Mouse (Mus musculus) midbrain, embryonic 11.5 days (tissue): ENCODE measurements at regions not wholly inside any gene's neighbourhood (a gene's known extent, or its start where the extent isn't known, plus 50 kb on each side); places are given as distances from the start of the nearest gene placed in this dataset.

Experiments used
- ATAC-seq: fragments of 200-750 bp; cut with Nextera tagmentation; 2 replicates; pipeline ENCODE4 v1.8.0; 2017; ENCODE audit warnings: moderate TSS enrichment, moderate library complexity; ENCODE audit not compliant: low FRiP score
- DNase-seq: peaks from one replicate; pipeline ENCODE4 v3.0.0; 2015; ENCODE audit warnings: low spot score; ENCODE audit errors: missing footprints
- H3K27ac ChIP-seq: fragments of 300-500 bp; sonication (generic); 2 replicates; pipeline ENCODE4 v1.5.1; 2014; ENCODE audit warnings: low read depth, low read length
- H3K27me3 ChIP-seq: fragments of 300-500 bp; sonication (generic); 2 replicates; pipeline ENCODE4 v1.6.1; 2014; ENCODE audit warnings: mild to moderate bottlenecking, low read length, moderate library complexity, mixed read lengths; ENCODE audit not compliant: control insufficient read depth, insufficient read depth
- H3K36me3 ChIP-seq: fragments of 300-500 bp; sonication (generic); 2 replicates; pipeline ENCODE4 v1.6.1; 2014; ENCODE audit warnings: mild to moderate bottlenecking, low read length, moderate library complexity, mixed read lengths; ENCODE audit not compliant: control insufficient read depth, insufficient read depth
- H3K4me1 ChIP-seq: fragments of 300-500 bp; sonication (generic); 2 replicates; pipeline ENCODE4 v1.6.1; 2014; ENCODE audit warnings: low read length; ENCODE audit not compliant: control insufficient read depth, insufficient read depth
- H3K4me2 ChIP-seq: fragments of 300-500 bp; sonication (generic); 2 replicates; pipeline ENCODE4 v1.6.1; 2014; ENCODE audit warnings: mild to moderate bottlenecking, moderate library complexity
- H3K4me3 ChIP-seq: fragments of 300-500 bp; sonication (generic); 2 replicates; pipeline ENCODE4 v1.5.1; 2014; ENCODE audit warnings: low read depth, low read length
- H3K9ac ChIP-seq: fragments of 300-500 bp; sonication (generic); 2 replicates; pipeline ENCODE4 v1.6.1; 2014; ENCODE audit warnings: low read length
- H3K9me3 ChIP-seq: fragments of 300-500 bp; sonication (generic); 2 replicates; pipeline ENCODE4 v1.6.1; 2016; ENCODE audit warnings: low read length; ENCODE audit not compliant: control insufficient read depth
- WGBS: fragments of 180-500 bp; shearing (Covaris S2); extraction: QIAGEN DNeasy Blood & Tissue Kit; methylation state at CpG from one replicate; pipeline ENCODE4 v1.1.7; 2014; 5-methylcytosine and 5-hydroxymethylcytosine counted together

DNA sequence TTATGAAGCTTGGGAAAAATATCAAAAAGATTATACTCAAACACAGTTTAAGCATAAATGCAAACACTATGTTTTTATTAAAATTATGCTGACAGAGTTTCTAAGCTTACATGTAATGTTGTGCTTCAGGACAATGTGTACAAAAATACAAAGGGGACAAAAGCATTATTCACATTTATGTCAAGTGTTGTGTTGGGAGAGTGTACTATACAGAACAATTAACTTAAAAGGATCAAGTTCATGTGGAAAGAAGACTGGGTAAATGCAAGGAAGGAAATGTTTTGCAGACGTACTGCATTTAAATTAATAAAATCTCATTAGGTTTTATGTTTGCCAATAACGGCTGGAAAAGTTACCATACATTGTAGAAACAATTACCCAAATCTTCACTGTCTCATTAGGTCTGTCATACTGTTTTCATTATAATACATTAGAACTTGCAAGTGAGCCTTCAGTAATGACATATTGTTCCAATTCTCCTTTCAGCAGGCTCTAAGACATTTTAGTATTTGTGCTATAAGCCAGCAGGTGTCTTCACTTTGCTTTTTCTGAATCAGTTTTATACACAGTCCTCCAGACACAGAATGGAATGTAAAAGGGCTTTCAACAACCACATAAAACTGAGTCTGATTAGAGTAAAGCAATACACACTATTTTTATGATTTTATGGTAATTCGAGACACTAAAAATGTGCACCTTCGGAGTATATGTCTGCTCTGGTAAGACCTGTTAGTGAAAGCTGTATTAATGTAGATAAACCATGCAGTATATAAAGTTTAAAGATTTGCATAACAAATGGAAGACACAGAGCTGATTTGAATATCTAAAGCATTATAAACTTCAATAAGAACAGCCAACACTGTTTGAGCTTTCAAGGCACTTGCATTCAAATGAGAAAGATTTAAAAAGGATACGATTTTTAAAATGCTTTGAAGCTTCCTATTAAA lies 567.7 kb upstream of the Klhl1 start:
- no peak overlapping the region for H3K4me2 ChIP-seq
- H3K36me3 ChIP-seq, result no peaks in the 10 kb centered on the region
- peak; percentile 60 for ATAC-seq
- no peaks in the 10 kb centered on the region for H3K27me3 ChIP-seq
- no peaks in the 10 kb centered on the region for H3K9me3 ChIP-seq
- no peak overlapping the region for H3K27ac ChIP-seq
- no peak for DNase-seq
- H3K4me1 ChIP-seq, result peaks cover 2% of the 10 kb centered on the region; the same call in 1 of the 2 replicates
- 47% methylated on average over 5 of the region's 5 CpGs for WGBS
- no peak overlapping the region for H3K9ac ChIP-seq
- no peak overlapping the region for H3K4me3 ChIP-seq

- Histone ChIP-seq H3K4me2 (no peak overlapping the region), H3K9me3 (no peaks in the 10 kb centered on the region), H3K4me3 (no peak overlapping the region), H3K4me1 (no peaks in the 10 kb centered on the region), H3K27me3 (no peaks in the 10 kb centered on the region), H3K9ac (no peak overlapping the region), H3K27ac (no peak overlapping the region), H3K36me3 (no peaks in the 10 kb centered on the region)
- DNase-seq (no peak), ATAC-seq (no peak)
- WGBS, result 81% methylated on average over 3 of the region's 3 CpGs
Observed at GRCm38 (mm10) chr14:97074808-97075207, 555.9 kb upstream of the Klhl1 start.

GRCm38 (mm10) chr14:97068770-97069169 lies 549.9 kb upstream of the Klhl1 start:
- no peak overlapping the region for H3K27ac ChIP-seq
- H3K4me2 ChIP-seq, result no peak overlapping the region
- H3K36me3 ChIP-seq, result no peaks in the 10 kb centered on the region
- DNase-seq (no peak), ATAC-seq (no peak)
- 51% methylated on average over 3 of the region's 3 CpGs for WGBS
- H3K27me3 ChIP-seq, result no peaks in the 10 kb centered on the region
- H3K9me3 ChIP-seq, result no peaks in the 10 kb centered on the region
- no peak overlapping the region for H3K9ac ChIP-seq
- H3K4me1 ChIP-seq, result no peaks in the 10 kb centered on the region
- H3K4me3 ChIP-seq, result no peak overlapping the region

- ATAC-seq (no peak), DNase-seq (no peak)
- no peaks in the 10 kb centered on the region for H3K4me1 ChIP-seq
- no peaks in the 10 kb centered on the region for H3K27me3 ChIP-seq
- no peak overlapping the region for H3K4me3 ChIP-seq
- no peak overlapping the region for H3K4me2 ChIP-seq
- H3K27ac ChIP-seq, result no peak overlapping the region
- no peaks in the 10 kb centered on the region for H3K9me3 ChIP-seq
- no peaks in the 10 kb centered on the region for H3K36me3 ChIP-seq
- H3K9ac ChIP-seq, result no peak overlapping the region
- WGBS, result 82% methylated on average over 5 of the region's 5 CpGs
Observed at GRCm38 (mm10) chr14:97068313-97068712, 549.4 kb upstream of the Klhl1 start.

GRCm38 (mm10) chr14:97045321-97045720 lies 526.4 kb upstream of the Klhl1 start:
- peak; percentile 50; the same call in 1 of the 2 replicates for ATAC-seq
- Histone ChIP-seq H3K4me1 (no peaks in the 10 kb centered on the region), H3K27ac (no peak overlapping the region), H3K4me3 (no peak overlapping the region), H3K9me3 (no peaks in the 10 kb centered on the region), H3K36me3 (no peaks in the 10 kb centered on the region), H3K4me2 (no peak overlapping the region), H3K9ac (no peak overlapping the region), H3K27me3 (no peaks in the 10 kb centered on the region)
- DNase-seq, result no peak

- 88% methylated on average over 3 of the region's 3 CpGs for WGBS
- no peak overlapping the region for H3K9ac ChIP-seq
- H3K4me2 ChIP-seq, result no peak overlapping the region
Observed at GRCm38 (mm10) chr14:97039850-97040249, 520.9 kb upstream of the Klhl1 start.

DNA sequence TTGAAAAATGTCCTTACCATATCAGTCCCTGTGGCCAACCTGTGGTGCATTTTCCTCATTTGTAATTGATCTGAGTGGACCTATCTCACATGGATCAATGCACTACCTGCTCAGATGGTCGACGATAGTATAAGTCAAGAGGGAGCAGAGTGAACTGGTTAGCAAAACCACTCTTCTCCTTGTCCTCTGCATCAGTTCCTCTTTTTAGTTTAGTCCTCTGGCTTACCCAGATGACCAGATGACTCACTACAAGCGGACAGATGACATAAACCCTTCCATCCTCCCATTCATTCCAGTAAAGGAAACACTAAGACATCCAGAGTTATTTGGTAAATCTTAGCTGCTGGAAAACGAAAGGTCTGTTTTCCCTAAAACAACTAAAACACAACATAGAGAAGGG lies 509.6 kb upstream of the Klhl1 start:
- Histone ChIP-seq H3K4me1 (no peaks in the 10 kb centered on the region), H3K9ac (no peak overlapping the region), H3K27ac (no peak overlapping the region), H3K4me2 (no peak overlapping the region), H3K36me3 (no peaks in the 10 kb centered on the region), H3K9me3 (no peaks in the 10 kb centered on the region), H3K27me3 (no peaks in the 10 kb centered on the region), H3K4me3 (no peak overlapping the region)
- DNase-seq (no peak), ATAC-seq (no peak)
- 82% methylated on average over 4 of the region's 4 CpGs for WGBS

More at GRCm38 (mm10) chr14:97039850-97040249, 520.9 kb upstream of the Klhl1 start:
- H3K27me3 ChIP-seq, result no peaks in the 10 kb centered on the region
- no peaks in the 10 kb centered on the region for H3K36me3 ChIP-seq
- ATAC-seq (no peak), DNase-seq (no peak)
- no peak overlapping the region for H3K4me3 ChIP-seq
- H3K4me1 ChIP-seq, result no peaks in the 10 kb centered on the region
- no peaks in the 10 kb centered on the region for H3K9me3 ChIP-seq
- no peak overlapping the region for H3K27ac ChIP-seq

DNA sequence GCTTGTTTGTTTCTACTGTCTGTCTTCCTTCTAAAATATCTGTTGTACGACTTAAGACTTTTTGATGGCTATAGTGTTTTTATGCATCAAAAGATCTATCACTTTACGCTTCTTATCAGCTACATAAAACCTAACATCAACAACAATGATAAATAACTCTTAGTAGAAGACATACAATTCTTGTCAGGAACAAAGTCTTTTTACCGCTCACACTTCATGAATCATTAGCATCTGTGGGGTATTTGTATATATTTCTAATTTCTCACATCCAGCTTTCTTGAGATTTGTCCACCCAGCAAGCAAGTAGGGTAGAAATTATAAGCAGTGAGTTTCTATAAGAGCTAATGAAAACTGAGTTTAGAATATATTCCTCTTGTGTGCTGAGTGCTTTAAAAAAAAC lies 487.4 kb upstream of the Klhl1 start:
- H3K27me3 ChIP-seq, result no peaks in the 10 kb centered on the region
- H3K4me1 ChIP-seq, result no peaks in the 10 kb centered on the region
- ATAC-seq, result no peak
- no peak overlapping the region for H3K4me3 ChIP-seq
- WGBS, result 97% methylated on average over 3 of the region's 3 CpGs
- no peaks in the 10 kb centered on the region for H3K36me3 ChIP-seq
- H3K27ac ChIP-seq, result no peak overlapping the region
- H3K4me2 ChIP-seq, result no peak overlapping the region
- DNase-seq, result no peak
- H3K9ac ChIP-seq, result no peak overlapping the region
- H3K9me3 ChIP-seq, result no peaks in the 10 kb centered on the region

GRCm38 (mm10) chr14:96995081-96995480 lies 476.2 kb upstream of the Klhl1 start:
- no peak overlapping the region for H3K4me2 ChIP-seq
- H3K9ac ChIP-seq, result no peak overlapping the region
- peaks cover 8% of the 10 kb centered on the region; the same call in 1 of the 2 replicates for H3K4me1 ChIP-seq
- H3K4me3 ChIP-seq, result no peak overlapping the region
- no peak for DNase-seq
- no peaks in the 10 kb centered on the region for H3K27me3 ChIP-seq
- no peaks in the 10 kb centered on the region for H3K9me3 ChIP-seq
- no peaks in the 10 kb centered on the region for H3K36me3 ChIP-seq
- peak overlapping the region; percentile 11; the same call in 1 of the 2 replicates for H3K27ac ChIP-seq
- peak; percentile 61 for ATAC-seq
- 7% methylated on average over 3 of the region's 3 CpGs for WGBS
